23 mouse cellular contexts compared by ENCODE assay signal in genomic region chr11:107615696-107616095, GRCm38 (mm10).
DNase-seq lines count a peak whose midpoint lies in the region; ATAC-seq and TF ChIP-seq lines count a peak whose summit lies in the region.
"Had no signal": no experiment of that assay in that cellular context is flagged by ENCODE, and none has a peak within 500 bp of the region (broad histone marks: within the 10 kb centered on the region; RNA-seq: fewer than 3 reads in every experiment).

No protein-coding gene starts in this region.

- intact Hi-C loops in gastrocnemius, adult 2 months (cut with DNase I) = no loop called here

- WGBS in heart, embryonic 12.5 days = 73% methylated on average over 4 of the region's 5 CpGs
- 91% methylated on average over 4 of the region's 5 CpGs for WGBS in intestine, embryonic 15.5 days

- H3K9ac ChIP-seq in heart, embryonic 12.5 days = no peak overlapping the region
- no peak overlapping the region for H3K9ac ChIP-seq in intestine, embryonic 15.5 days
- H3K9ac ChIP-seq: embryonic facial prominence, embryonic 13.5 days; embryonic facial prominence, embryonic 15.5 days; forebrain, embryonic 12.5 days had no signal

- peaks cover 6% of the 10 kb centered on the region for H3K4me1 ChIP-seq in heart, embryonic 12.5 days (replicated peaks)
- no peaks in the 10 kb centered on the region for H3K4me1 ChIP-seq in intestine, embryonic 15.5 days (replicated peaks)
- H3K4me1 ChIP-seq: embryonic facial prominence, embryonic 13.5 days; embryonic facial prominence, embryonic 15.5 days had no signal

- no peak overlapping the region for H3K4me3 ChIP-seq in gastrocnemius, adult 2 months
- no peak overlapping the region for H3K4me3 ChIP-seq in heart, embryonic 12.5 days
- H3K4me3 ChIP-seq in intestine, embryonic 15.5 days (replicated peaks) = no peak overlapping the region
- H3K4me3 ChIP-seq: embryonic facial prominence, embryonic 13.5 days; embryonic facial prominence, embryonic 15.5 days; erythroblast, embryonic 14.5 days; forebrain, embryonic 10.5 days; forebrain, embryonic 12.5 days had no signal

- peak overlapping the region; percentile 58; the same call in 1 of the 2 replicates for H3K27ac ChIP-seq in gastrocnemius, adult 2 months
- no peak overlapping the region for H3K27ac ChIP-seq in heart, embryonic 12.5 days (ENCODE audit: poor library complexity, severe bottlenecking)
- no peak overlapping the region for H3K27ac ChIP-seq in intestine, embryonic 15.5 days
- H3K27ac ChIP-seq: embryonic facial prominence, embryonic 13.5 days; embryonic facial prominence, embryonic 15.5 days; forebrain, embryonic 10.5 days; forebrain, embryonic 12.5 days had no signal

- no peak overlapping the region for H3K4me2 ChIP-seq in heart, embryonic 12.5 days
- no peak overlapping the region for H3K4me2 ChIP-seq in intestine, embryonic 15.5 days (replicated peaks)
- H3K4me2 ChIP-seq: embryonic facial prominence, embryonic 13.5 days; embryonic facial prominence, embryonic 15.5 days; forebrain, embryonic 12.5 days had no signal

- no peak for ATAC-seq in heart, embryonic 12.5 days (ENCODE audit: insufficient number of reproducible peaks, low FRiP score)
- ATAC-seq in intestine, embryonic 15.5 days = no peak
- ATAC-seq: activated CD4-positive, CD25-positive, alpha-beta regulatory T cell, adult 4 months; forebrain, embryonic 14.5 days; forebrain, embryonic 16.5 days; Patski had no signal

- TF ChIP-seq CTCF in gastrocnemius, adult 2 months (IDR thresholded peaks at IDR 0.05) = no peak

- peaks cover 43% of the 10 kb centered on the region for H3K36me3 ChIP-seq in heart, embryonic 12.5 days
- peaks cover 11% of the 10 kb centered on the region; the same call in 1 of the 2 replicates for H3K36me3 ChIP-seq in intestine, embryonic 15.5 days

- peak; percentile 49 for DNase-seq in gastrocnemius, adult 2 months
- DNase-seq in gastrocnemius, postnatal 25 days = no peak
- DNase-seq in heart, adult 11 months = peak; percentile 69
- DNase-seq in skeletal muscle tissue, adult 2 months (ENCODE audit: low read depth, low spot score) = peak; percentile 56
- DNase-seq: adrenal gland, adult 8-10 months; adrenal gland, postnatal 36 days; cerebellum, adult 11-12 months; cerebellum, adult 2 months; cerebellum, adult 9-10 months; cerebellum, postnatal 10 days; cerebellum, postnatal 25 days; embryo, embryonic 11 days had no signal

- H3K9me3 ChIP-seq in heart, embryonic 12.5 days (replicated peaks) = no peaks in the 10 kb centered on the region
- H3K9me3 ChIP-seq in intestine, embryonic 15.5 days = no peaks in the 10 kb centered on the region
- H3K9me3 ChIP-seq: embryonic facial prominence, embryonic 13.5 days; embryonic facial prominence, embryonic 15.5 days; forebrain, embryonic 10.5 days; forebrain, embryonic 12.5 days had no signal

- no peaks in the 10 kb centered on the region for H3K27me3 ChIP-seq in heart, embryonic 12.5 days (replicated peaks)
- no peaks in the 10 kb centered on the region for H3K27me3 ChIP-seq in intestine, embryonic 15.5 days (replicated peaks)
- H3K27me3 ChIP-seq: embryonic facial prominence, embryonic 13.5 days; embryonic facial prominence, embryonic 15.5 days; forebrain, embryonic 12.5 days; Patski had no signal
